Mouse (Mus musculus): ENCODE data around the gene Tmem59l. TPM values are rescaled to one million over a fixed set of nuclear protein-coding genes. Genes with fewer than 3 reads are reported as not detected.

Gene Tmem59l
- polyA plus RNA-seq, 1 experiment from 2014 or later: not detected

GRCm38 (mm10) chr8:70527111-70527511, 40.0 kb upstream of the Tmem59l start:
- peak; percentile 25; the same call in 1 of the 2 replicates for ATAC-seq (ENCODE audit: low read depth)
- under 1% methylated on average over 8 of the region's 8 CpGs for WGBS (ENCODE audit: insufficient replicate concordance)
- peaks cover 42% of the 10 kb centered on the region for H3K4me1 ChIP-seq (ENCODE audit: control insufficient read depth, low read depth, low read length)

GRCm38 (mm10) chr8:70522592-70523403, 35.6 kb upstream of the Tmem59l start:
- Histone ChIP-seq H3K4me1 (ENCODE audit: control insufficient read depth, low read depth, low read length) (peaks cover 24% of the 10 kb centered on the region), H3K27ac (ENCODE audit: low read length) (peak overlapping the region; percentile 92), H3K36me3 (ENCODE audit: control insufficient read depth, insufficient read depth) (peaks cover 7% of the 10 kb centered on the region), H3K4me3 (ENCODE audit: low read depth, low read length) (peak overlapping the region; percentile 84), H3K4me2 (ENCODE audit: low read depth, low read length) (peak overlapping the region; percentile 86), H3K9ac (ENCODE audit: low read depth, low read length) (peak overlapping the region; percentile 89), H3K27me3 (ENCODE audit: control insufficient read depth, insufficient read depth, low read depth, low read length) (no peaks in the 10 kb centered on the region), H3K9me3 (replicated peaks; ENCODE audit: control insufficient read depth, low read length) (no peaks in the 10 kb centered on the region)
- ATAC-seq (ENCODE audit: low read depth): peak; percentile 83
- WGBS (ENCODE audit: insufficient replicate concordance): under 1% methylated on average over 51 of the region's 51 CpGs

More at GRCm38 (mm10) chr8:70527111-70527511, 40.0 kb upstream of the Tmem59l start:
- Histone ChIP-seq H3K27me3 (ENCODE audit: control insufficient read depth, insufficient read depth, low read depth, low read length) (no peaks in the 10 kb centered on the region), H3K9me3 (replicated peaks; ENCODE audit: control insufficient read depth, low read length) (no peaks in the 10 kb centered on the region), H3K36me3 (ENCODE audit: control insufficient read depth, insufficient read depth) (peaks cover 20% of the 10 kb centered on the region), H3K9ac (ENCODE audit: low read depth, low read length) (peak overlapping the region; percentile 98), H3K27ac (ENCODE audit: low read length) (peak overlapping the region; percentile 92), H3K4me3 (ENCODE audit: low read depth, low read length) (peak overlapping the region; percentile 87), H3K4me2 (ENCODE audit: low read depth, low read length) (peak overlapping the region; percentile 63)

GRCm38 (mm10) chr8:70519606-70520005, 32.4 kb upstream of the Tmem59l start:
- H3K9me3 ChIP-seq (replicated peaks; ENCODE audit: control insufficient read depth, low read length): no peaks in the 10 kb centered on the region
- H3K4me2 ChIP-seq (ENCODE audit: low read depth, low read length): no peak overlapping the region
- no peak for ATAC-seq (ENCODE audit: low read depth)
- peaks cover 7% of the 10 kb centered on the region for H3K36me3 ChIP-seq (ENCODE audit: control insufficient read depth, insufficient read depth)
- H3K27ac ChIP-seq (ENCODE audit: low read length): no peak overlapping the region
- peaks cover 14% of the 10 kb centered on the region for H3K4me1 ChIP-seq (ENCODE audit: control insufficient read depth, low read depth, low read length)
- no peaks in the 10 kb centered on the region for H3K27me3 ChIP-seq (ENCODE audit: control insufficient read depth, insufficient read depth, low read depth, low read length)
- H3K9ac ChIP-seq (ENCODE audit: low read depth, low read length): no peak overlapping the region
- WGBS (ENCODE audit: insufficient replicate concordance): 40% methylated on average over 2 of the region's 2 CpGs
- no peak overlapping the region for H3K4me3 ChIP-seq (ENCODE audit: low read depth, low read length)

- Histone ChIP-seq H3K9me3 (replicated peaks; ENCODE audit: control insufficient read depth, low read length) (no peaks in the 10 kb centered on the region), H3K36me3 (ENCODE audit: control insufficient read depth, insufficient read depth) (peaks cover 11% of the 10 kb centered on the region)
- WGBS (ENCODE audit: insufficient replicate concordance): 75% methylated on average over 6 of the region's 6 CpGs
These were observed 31.9 kb upstream of the Tmem59l start for GRCm38 (mm10) chr8:70519043-70519442.

GRCm38 (mm10) chr8:70517940-70518643, 30.9 kb upstream of the Tmem59l start:
- H3K4me2 ChIP-seq (ENCODE audit: low read depth, low read length): no peak overlapping the region
- H3K4me3 ChIP-seq (ENCODE audit: low read depth, low read length): no peak overlapping the region
- no peak overlapping the region for H3K9ac ChIP-seq (ENCODE audit: low read depth, low read length)
- H3K27me3 ChIP-seq (ENCODE audit: control insufficient read depth, insufficient read depth, low read depth, low read length): no peaks in the 10 kb centered on the region
- 79% methylated on average over 10 of the region's 10 CpGs for WGBS (ENCODE audit: insufficient replicate concordance)
- H3K9me3 ChIP-seq (replicated peaks; ENCODE audit: control insufficient read depth, low read length): no peaks in the 10 kb centered on the region
- peaks cover 17% of the 10 kb centered on the region for H3K36me3 ChIP-seq (ENCODE audit: control insufficient read depth, insufficient read depth)
- no peak for ATAC-seq (ENCODE audit: low read depth)
- peaks cover 8% of the 10 kb centered on the region for H3K4me1 ChIP-seq (ENCODE audit: control insufficient read depth, low read depth, low read length)
- no peak overlapping the region for H3K27ac ChIP-seq (ENCODE audit: low read length)

More at GRCm38 (mm10) chr8:70519043-70519442, 31.9 kb upstream of the Tmem59l start:
- no peak overlapping the region for H3K4me3 ChIP-seq (ENCODE audit: low read depth, low read length)
- H3K27ac ChIP-seq (ENCODE audit: low read length): no peak overlapping the region
- no peaks in the 10 kb centered on the region for H3K27me3 ChIP-seq (ENCODE audit: control insufficient read depth, insufficient read depth, low read depth, low read length)
- H3K4me2 ChIP-seq (ENCODE audit: low read depth, low read length): no peak overlapping the region
- H3K9ac ChIP-seq (ENCODE audit: low read depth, low read length): no peak overlapping the region
- no peak for ATAC-seq (ENCODE audit: low read depth)
- H3K4me1 ChIP-seq (ENCODE audit: control insufficient read depth, low read depth, low read length): peaks cover 14% of the 10 kb centered on the region

- ATAC-seq (ENCODE audit: low read depth): no peak
- no peak overlapping the region for H3K9ac ChIP-seq (ENCODE audit: low read depth, low read length)
- H3K4me1 ChIP-seq (ENCODE audit: control insufficient read depth, low read depth, low read length): peaks cover 25% of the 10 kb centered on the region
- H3K9me3 ChIP-seq (replicated peaks; ENCODE audit: control insufficient read depth, low read length): no peaks in the 10 kb centered on the region
- H3K27ac ChIP-seq (ENCODE audit: low read length): no peak overlapping the region
- 72% methylated on average over 2 of the region's 2 CpGs for WGBS (ENCODE audit: insufficient replicate concordance)
- no peak overlapping the region for H3K4me2 ChIP-seq (ENCODE audit: low read depth, low read length)
- no peaks in the 10 kb centered on the region for H3K27me3 ChIP-seq (ENCODE audit: control insufficient read depth, insufficient read depth, low read depth, low read length)
- H3K36me3 ChIP-seq (ENCODE audit: control insufficient read depth, insufficient read depth): peaks cover 15% of the 10 kb centered on the region
- H3K4me3 ChIP-seq (ENCODE audit: low read depth, low read length): no peak overlapping the region
These were observed 26.3 kb upstream of the Tmem59l start for GRCm38 (mm10) chr8:70513441-70513840.

- H3K36me3 ChIP-seq (ENCODE audit: control insufficient read depth, insufficient read depth): peaks cover 23% of the 10 kb centered on the region
- peaks cover 26% of the 10 kb centered on the region for H3K4me1 ChIP-seq (ENCODE audit: control insufficient read depth, low read depth, low read length)
- H3K27ac ChIP-seq (ENCODE audit: low read length): peak overlapping the region; percentile 99
- no peak overlapping the region for H3K9ac ChIP-seq (ENCODE audit: low read depth, low read length)
- ATAC-seq (ENCODE audit: low read depth): no peak
- H3K4me2 ChIP-seq (ENCODE audit: low read depth, low read length): peak overlapping the region; percentile 76
- no peaks in the 10 kb centered on the region for H3K9me3 ChIP-seq (replicated peaks; ENCODE audit: control insufficient read depth, low read length)
- 62% methylated on average over 11 of the region's 11 CpGs for WGBS (ENCODE audit: insufficient replicate concordance)
- no peaks in the 10 kb centered on the region for H3K27me3 ChIP-seq (ENCODE audit: control insufficient read depth, insufficient read depth, low read depth, low read length)
- H3K4me3 ChIP-seq (ENCODE audit: low read depth, low read length): no peak overlapping the region
These were observed 25.2 kb upstream of the Tmem59l start for GRCm38 (mm10) chr8:70512253-70512903.

GRCm38 (mm10) chr8:70511770-70512169, 24.6 kb upstream of the Tmem59l start:
- whole genome bisulfite sequencing (ENCODE audit: insufficient replicate concordance): 69% methylated on average over 2 of the region's 2 CpGs
- H3K36me3 ChIP-seq (ENCODE audit: control insufficient read depth, insufficient read depth): peaks cover 27% of the 10 kb centered on the region
- no peaks in the 10 kb centered on the region for H3K27me3 ChIP-seq (ENCODE audit: control insufficient read depth, insufficient read depth, low read depth, low read length)
- peaks cover 29% of the 10 kb centered on the region for H3K4me1 ChIP-seq (ENCODE audit: control insufficient read depth, low read depth, low read length)
- peak overlapping the region; percentile 76 for H3K4me2 ChIP-seq (ENCODE audit: low read depth, low read length)
- peak overlapping the region; percentile 99 for H3K4me3 ChIP-seq (ENCODE audit: low read depth, low read length)
- H3K9me3 ChIP-seq (replicated peaks; ENCODE audit: control insufficient read depth, low read length): no peaks in the 10 kb centered on the region
- peak overlapping the region; percentile 99 for H3K27ac ChIP-seq (ENCODE audit: low read length)
- no peak for ATAC-seq (ENCODE audit: low read depth)
- H3K9ac ChIP-seq (ENCODE audit: low read depth, low read length): peak overlapping the region; percentile 99; the same call in 1 of the 2 replicates

All from liver, embryonic 16.5 days (tissue).